Mouse (Mus musculus) stomach, embryonic 14.5 days (tissue): ENCODE data around the gene Pde9a. TPM values are rescaled to one million over a fixed set of nuclear protein-coding genes. Genes with fewer than 3 reads are reported as not detected.

Experiments used
- ATAC-seq: fragments of 200-750 bp; cut with Nextera tagmentation; 2 replicates; pipeline ENCODE4 v1.8.0; 2017; ENCODE audit warnings: low read depth, moderate TSS enrichment; ENCODE audit not compliant: insufficient number of reproducible peaks, insufficient read depth, low FRiP score
- H3K27ac ChIP-seq: fragments of 300-500 bp; sonication (generic); 2 replicates; pipeline ENCODE4 v1.5.1; 2014; ENCODE audit warnings: mild to moderate bottlenecking, low read length, moderate library complexity, mixed read lengths
- H3K27me3 ChIP-seq: fragments of 300-500 bp; sonication (generic); 2 replicates; pipeline ENCODE4 v1.6.1; 2014; ENCODE audit warnings: low read length, control low read depth, mixed read lengths; ENCODE audit not compliant: control insufficient read depth, insufficient read depth
- H3K36me3 ChIP-seq: fragments of 300-500 bp; sonication (generic); 2 replicates; pipeline ENCODE4 v1.6.1; 2014; ENCODE audit warnings: mild to moderate bottlenecking, control low read depth, low read length, moderate library complexity, mixed read lengths; ENCODE audit not compliant: control insufficient read depth, insufficient read depth
- H3K4me1 ChIP-seq: fragments of 300-500 bp; sonication (generic); 2 replicates; pipeline ENCODE4 v1.6.1; 2014; ENCODE audit warnings: low read length, control low read depth, mixed read lengths; ENCODE audit not compliant: control insufficient read depth, insufficient read depth
- H3K4me2 ChIP-seq: fragments of 300-500 bp; sonication (generic); replicated peaks from 2 replicates; pipeline ENCODE4 v1.6.1; 2014; ENCODE audit warnings: low read depth, low read length, control low read depth
- H3K4me3 ChIP-seq: fragments of 300-500 bp; sonication (generic); 2 replicates; pipeline ENCODE4 v1.5.1; 2014; ENCODE audit warnings: low read depth, low read length, control low read depth
- H3K9ac ChIP-seq: fragments of 300-500 bp; sonication (generic); replicated peaks from 2 replicates; pipeline ENCODE4 v1.6.1; 2014; ENCODE audit warnings: low read depth, mild to moderate bottlenecking, control low read depth, low read length, moderate library complexity, mixed read lengths
- H3K9me3 ChIP-seq: fragments of 300-500 bp; sonication (generic); 2 replicates; pipeline ENCODE4 v1.6.1; 2016; ENCODE audit warnings: low read depth, low read length, control low read depth; ENCODE audit not compliant: control insufficient read depth
- WGBS: fragments of 180-500 bp; shearing (Covaris S2); extraction: QIAGEN DNeasy Blood & Tissue Kit; methylation state at CpG from one replicate; pipeline ENCODE4 v1.1.7; 2014; 5-methylcytosine and 5-hydroxymethylcytosine counted together
- polyA plus RNA-seq: library from polyadenylated mRNA; unstranded; fragments of >200 nt; fragmentation: Nextera tagmentation; extraction: Ambion mirVana; gene quantifications from 2 replicates; pipeline ENCODE4 v1.2.1, GENCODE M21; 2014

Pde9a gene
- polyA plus RNA-seq, 1 experiment from 2014 or later: 42.8 TPM

- Histone ChIP-seq H3K9ac (no peak overlapping the region), H3K4me2 (no peak overlapping the region), H3K27ac (no peak overlapping the region), H3K36me3 (peaks cover 38% of the 10 kb centered on the region), H3K27me3 (no peaks in the 10 kb centered on the region), H3K4me1 (no peaks in the 10 kb centered on the region), H3K9me3 (no peaks in the 10 kb centered on the region), H3K4me3 (no peak overlapping the region)
- ATAC-seq: no peak
- WGBS: 90% methylated on average over 1 of the region's 1 CpGs
Observed at GRCm38 (mm10) chr17:31494989-31495388, 109.0 kb downstream of the Pde9a start.

GRCm38 (mm10) chr17:31497726-31498125, 111.7 kb downstream of the Pde9a start:
- 84% methylated on average over 6 of the region's 6 CpGs for WGBS
- ATAC-seq: no peak
- H3K27ac ChIP-seq: no peak overlapping the region
- H3K9me3 ChIP-seq: no peaks in the 10 kb centered on the region
- no peaks in the 10 kb centered on the region for H3K4me1 ChIP-seq
- no peak overlapping the region for H3K4me3 ChIP-seq
- no peak overlapping the region for H3K4me2 ChIP-seq
- H3K36me3 ChIP-seq: peaks cover 60% of the 10 kb centered on the region
- H3K27me3 ChIP-seq: no peaks in the 10 kb centered on the region
- H3K9ac ChIP-seq: no peak overlapping the region

- no peak for ATAC-seq
- Histone ChIP-seq H3K4me2 (no peak overlapping the region), H3K27ac (no peak overlapping the region), H3K9me3 (no peaks in the 10 kb centered on the region), H3K4me1 (no peaks in the 10 kb centered on the region), H3K9ac (no peak overlapping the region), H3K4me3 (no peak overlapping the region), H3K27me3 (no peaks in the 10 kb centered on the region), H3K36me3 (peaks cover 75% of the 10 kb centered on the region)
- 93% methylated on average over 12 of the region's 12 CpGs for WGBS
Observed at GRCm38 (mm10) chr17:31499725-31500124, 113.7 kb downstream of the Pde9a start.

- Histone ChIP-seq H3K4me2 (no peak overlapping the region), H3K9ac (no peak overlapping the region), H3K36me3 (peaks cover 82% of the 10 kb centered on the region), H3K4me1 (no peaks in the 10 kb centered on the region), H3K9me3 (no peaks in the 10 kb centered on the region), H3K27ac (no peak overlapping the region), H3K27me3 (no peaks in the 10 kb centered on the region), H3K4me3 (no peak overlapping the region)
- no peak for ATAC-seq
- WGBS: 89% methylated on average over 8 of the region's 8 CpGs
Observed at GRCm38 (mm10) chr17:31500416-31500815, 114.4 kb downstream of the Pde9a start.

GRCm38 (mm10) chr17:31500908-31501307, 114.9 kb downstream of the Pde9a start:
- Histone ChIP-seq H3K27me3 (no peaks in the 10 kb centered on the region), H3K4me1 (no peaks in the 10 kb centered on the region), H3K4me2 (no peak overlapping the region), H3K9ac (no peak overlapping the region), H3K36me3 (peaks cover 80% of the 10 kb centered on the region), H3K4me3 (no peak overlapping the region), H3K27ac (no peak overlapping the region), H3K9me3 (no peaks in the 10 kb centered on the region)
- WGBS: 89% methylated on average over 3 of the region's 3 CpGs
- no peak for ATAC-seq

GRCm38 (mm10) chr17:31502261-31502927, 116.4 kb downstream of the Pde9a start:
- Histone ChIP-seq H3K36me3 (peaks cover 73% of the 10 kb centered on the region), H3K27me3 (no peaks in the 10 kb centered on the region), H3K4me3 (no peak overlapping the region), H3K9ac (no peak overlapping the region), H3K4me2 (no peak overlapping the region), H3K9me3 (no peaks in the 10 kb centered on the region), H3K27ac (no peak overlapping the region), H3K4me1 (no peaks in the 10 kb centered on the region)
- ATAC-seq: no peak
- WGBS: 87% methylated on average over 12 of the region's 12 CpGs

- H3K9me3 ChIP-seq: no peaks in the 10 kb centered on the region
- no peak overlapping the region for H3K4me2 ChIP-seq
- H3K4me1 ChIP-seq: no peaks in the 10 kb centered on the region
- no peak for ATAC-seq
- peaks cover 67% of the 10 kb centered on the region for H3K36me3 ChIP-seq
- H3K9ac ChIP-seq: no peak overlapping the region
- no peak overlapping the region for H3K4me3 ChIP-seq
- no peak overlapping the region for H3K27ac ChIP-seq
- no peaks in the 10 kb centered on the region for H3K27me3 ChIP-seq
- WGBS: 91% methylated on average over 12 of the region's 12 CpGs
Observed at GRCm38 (mm10) chr17:31503337-31503736, 117.3 kb downstream of the Pde9a start.

- H3K9ac ChIP-seq: no peak overlapping the region
- H3K36me3 ChIP-seq: peaks cover 66% of the 10 kb centered on the region
- 81% methylated on average over 2 of the region's 2 CpGs for WGBS
Observed at GRCm38 (mm10) chr17:31503936-31504335, 117.9 kb downstream of the Pde9a start.

GRCm38 (mm10) chr17:31505013-31505412, 119.0 kb downstream of the Pde9a start:
- Histone ChIP-seq H3K27ac (no peak overlapping the region), H3K9me3 (no peaks in the 10 kb centered on the region), H3K27me3 (no peaks in the 10 kb centered on the region), H3K4me3 (no peak overlapping the region), H3K36me3 (peaks cover 68% of the 10 kb centered on the region), H3K4me1 (no peaks in the 10 kb centered on the region), H3K4me2 (no peak overlapping the region), H3K9ac (no peak overlapping the region)
- ATAC-seq: no peak
- WGBS: 90% methylated on average over 5 of the region's 5 CpGs

More at GRCm38 (mm10) chr17:31503936-31504335, 117.9 kb downstream of the Pde9a start:
- H3K27ac ChIP-seq: no peak overlapping the region
- no peaks in the 10 kb centered on the region for H3K27me3 ChIP-seq
- no peaks in the 10 kb centered on the region for H3K9me3 ChIP-seq
- no peak overlapping the region for H3K4me3 ChIP-seq
- H3K4me1 ChIP-seq: no peaks in the 10 kb centered on the region
- ATAC-seq: no peak
- no peak overlapping the region for H3K4me2 ChIP-seq
